Mouse (Mus musculus) limb, embryonic 10.5 days (tissue): Measurements from ENCODE around the gene Larp4. TPM values are rescaled to one million over a fixed set of nuclear protein-coding genes. Genes with fewer than 3 reads are reported as not detected.

Source experiments
- polyA plus RNA-seq: library from polyadenylated mRNA; unstranded; fragments of >200 nt; fragmentation: Nextera tagmentation; extraction: Ambion mirVana; gene quantifications from 2 replicates; pipeline ENCODE4 v1.2.1, GENCODE M21; 2016

Gene Larp4
- polyA plus RNA-seq, 1 experiment from 2014 or later: 37.1 TPM

Other genes starting within 250 kb of the Larp4 start
- gene Cox14, start 244.4 kb upstream of the Larp4 start, polyA plus RNA-seq: 113 and 127 TPM in 2 replicates
- 68.2 and 75.6 TPM in 2 replicates for gene Cers5, start 197.2 kb upstream of the Larp4 start, polyA plus RNA-seq
- 56.8 and 70.8 TPM in 2 replicates for gene Lima1, start 94.6 kb upstream of the Larp4 start, polyA plus RNA-seq
- not detected in 2 replicates for gene Fam186a, start 3.0 kb upstream of the Larp4 start, polyA plus RNA-seq
- 13.6 and 16.4 TPM in 2 replicates for gene Dip2b, start 68.6 kb downstream of the Larp4 start, polyA plus RNA-seq